Mouse (Mus musculus) embryonic fibroblast, embryonic 13.5 days (primary cell): ENCODE measurements at regions not wholly inside any gene's neighbourhood (a gene's known extent, or its start where the extent isn't known, plus 50 kb on each side); places are given as distances from the start of the nearest gene placed in this dataset.

Source experiments
- CTCF ChIP-seq: IDR thresholded peaks from 2 replicates; pipeline ENCODE4 v1.5.1; 2011; ENCODE audit warnings: mild to moderate bottlenecking, control low read depth, low read length, moderate library complexity, borderline replicate concordance; ENCODE audit not compliant: insufficient read depth
- POLR2A ChIP-seq: IDR thresholded peaks from 2 replicates; pipeline ENCODE4 v1.6.1; 2011; ENCODE audit warnings: low read depth, mild to moderate bottlenecking, control low read depth, low read length, moderate library complexity

GRCm38 (mm10) chr13:28720639-28721239 lies 232.8 kb downstream of the Sox4 start:
- TF ChIP-seq CTCF (no peak), POLR2A (no peak)
